Mouse (Mus musculus) megakaryocyte, embryonic 14.5 days (primary cell): ENCODE results near the gene Mgea5.

Experiments
- FLI1 ChIP-seq: IDR thresholded peaks from 2 replicates; pipeline ENCODE4 v1.6.1; 2012; ENCODE audit warnings: low read length, inconsistent platforms, mixed read lengths
- GATA1 ChIP-seq: IDR thresholded peaks from 3 replicates; pipeline ENCODE4 v1.6.1; 2012; ENCODE audit warnings: mixed read lengths, low read length, inconsistent platforms, borderline replicate concordance

- no peak for TF ChIP-seq GATA1
- TF ChIP-seq FLI1 = no peak
These were observed 19.1 kb upstream of the Mgea5 start for GRCm38 (mm10) chr19:45802702-45803101.
